Mouse (Mus musculus): Measurements from ENCODE around the gene Tfr2.
A peak's percentile ranks its signal among the peaks of the same experiment; 100 is the strongest.

The Tfr2 gene

DNA sequence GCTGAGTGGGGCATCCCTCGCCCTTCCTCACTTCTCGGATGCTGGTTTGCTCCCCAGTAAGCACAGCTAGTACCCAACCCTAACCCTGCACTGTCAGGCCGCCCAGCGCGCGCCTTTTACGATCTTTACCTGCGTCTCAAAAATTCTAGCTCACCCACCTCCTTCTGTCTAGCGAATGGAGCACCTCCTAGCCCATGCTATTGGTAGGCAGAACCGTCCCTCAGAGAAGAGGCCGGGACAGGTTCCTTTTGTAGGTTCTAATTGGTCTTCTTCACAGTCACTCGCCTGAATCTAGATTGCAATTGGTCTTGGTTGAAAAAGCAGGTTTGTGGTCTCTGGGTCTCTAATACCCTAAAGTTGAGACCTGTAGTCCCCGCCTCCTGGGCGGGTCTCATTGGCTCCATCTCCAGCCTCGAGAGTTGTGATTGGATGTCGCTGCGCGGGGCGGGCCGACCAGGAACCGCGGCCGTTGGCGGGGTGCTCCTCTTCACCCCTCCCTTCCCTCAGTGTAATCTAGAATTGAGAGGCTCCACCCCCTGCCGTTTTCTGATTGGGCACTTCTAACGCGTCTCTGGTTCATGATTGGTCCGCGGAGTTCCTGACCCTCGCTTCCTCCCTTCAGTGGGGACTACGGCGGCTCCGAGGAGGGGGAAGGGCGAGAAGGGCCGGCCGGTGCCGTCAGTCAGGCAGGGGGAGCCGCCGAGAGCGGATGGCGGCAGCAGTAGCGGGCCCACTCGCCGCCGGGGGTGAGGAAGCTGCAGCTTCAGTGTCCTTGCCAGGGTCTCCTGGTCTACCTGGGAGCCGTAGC is 59.1 kb downstream of the Tfr2 start, which contains the start of the genes Fbxo24, Lrch4 and Gm20605:
Gene Fbxo24, minus strand, starts transcription at position 505 of the 808 bp plus-strand sequence.
Gene Lrch4, plus strand, starts transcription at position 624 of the 808 bp plus-strand sequence.
Gene Gm20605, plus strand, starts transcription at position 678 of the 808 bp plus-strand sequence.
- DNase-seq (ENCODE audit: low spot score), result peak; percentile 100

GRCm38 (mm10) chr5:137629306-137629721 is 59.7 kb downstream of the Tfr2 start:
- DNase-seq (ENCODE audit: low spot score), result peak; percentile 88

- no peak for DNase-seq (ENCODE audit: low spot score)
Observed at GRCm38 (mm10) chr5:137629906-137630545, 60.4 kb downstream of the Tfr2 start.

DNA sequence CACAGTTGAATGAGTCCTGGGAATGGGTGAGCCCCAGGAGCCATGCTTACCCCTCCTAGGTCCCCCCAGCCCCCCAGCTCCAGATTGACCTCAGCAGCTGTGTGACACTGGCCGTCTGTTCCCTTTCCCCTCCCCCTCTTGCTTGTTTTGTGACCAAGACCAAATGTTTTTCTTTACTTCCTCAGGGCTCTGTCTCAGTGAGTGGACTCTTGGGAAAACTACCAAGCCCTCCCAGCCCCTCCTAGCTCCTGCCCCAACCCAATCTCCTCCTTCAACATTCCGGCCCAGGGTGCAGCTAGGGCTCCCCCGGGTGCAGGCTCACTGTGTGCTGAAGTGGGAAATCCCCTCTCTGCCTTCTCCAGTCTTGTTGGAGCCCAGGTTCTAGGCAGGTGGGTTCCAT is 61.0 kb downstream of the Tfr2 start:
- DNase-seq (ENCODE audit: low spot score), result no peak

DNA sequence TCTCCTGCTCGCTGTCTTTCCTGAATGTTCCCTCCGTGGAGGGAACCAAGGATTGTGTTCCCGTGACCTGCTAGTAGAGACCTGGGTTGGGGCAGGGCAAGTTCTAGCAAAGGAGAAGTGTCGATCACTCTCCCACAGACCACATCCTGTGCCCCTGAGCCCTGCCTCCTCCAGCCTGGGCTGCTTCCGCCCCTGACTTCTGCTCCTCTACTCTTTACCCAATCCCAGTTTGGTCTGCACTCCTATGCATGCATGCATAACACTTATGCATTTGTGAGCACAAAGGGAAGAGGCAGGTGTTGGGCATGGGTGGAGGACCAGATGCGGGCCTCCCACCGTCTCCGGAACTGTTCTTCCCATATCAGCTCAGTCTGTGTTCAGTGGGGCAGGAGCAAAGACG is 61.5 kb downstream of the Tfr2 start:
- DNase-seq (ENCODE audit: low spot score), result no peak

GRCm38 (mm10) chr5:137631591-137631990 is 62.0 kb downstream of the Tfr2 start:
- no peak for DNase-seq (ENCODE audit: low spot score)

DNA sequence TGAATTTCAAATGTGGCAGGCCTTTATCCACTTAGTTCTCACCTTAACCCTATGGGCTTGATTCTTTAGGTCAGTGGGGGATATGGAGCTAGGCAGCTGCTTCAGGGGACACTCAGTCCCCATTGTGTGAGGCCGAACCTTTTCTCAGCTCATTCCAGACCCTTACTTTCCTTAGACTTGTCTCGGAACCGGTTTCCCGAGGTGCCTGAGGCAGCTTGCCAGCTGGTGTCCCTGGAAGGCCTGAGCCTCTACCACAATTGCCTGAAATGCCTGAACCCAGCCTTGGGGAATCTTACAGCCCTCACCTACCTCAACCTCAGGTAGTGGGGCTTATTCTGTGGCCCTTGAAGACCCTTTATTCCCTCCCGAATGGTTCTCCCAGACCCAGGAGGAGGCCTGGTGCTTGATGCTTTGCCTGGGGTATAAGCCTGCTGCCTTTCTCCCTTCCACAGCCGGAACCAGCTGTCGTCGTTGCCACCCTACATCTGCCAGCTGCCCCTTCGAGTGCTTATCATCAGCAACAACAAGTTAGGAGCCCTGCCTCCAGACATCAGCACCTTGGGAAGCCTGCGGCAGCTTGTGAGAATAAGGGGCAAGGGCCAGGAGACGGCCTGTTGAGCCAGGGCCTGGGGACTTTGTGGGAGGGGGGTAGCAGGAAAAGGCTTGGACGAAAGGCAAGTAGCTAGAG is 63.9 kb downstream of the Tfr2 start:
- no peak for DNase-seq (ENCODE audit: low spot score)
